Mouse (Mus musculus) liver, embryonic 13.5 days (tissue): ENCODE results near the gene Olfr198. TPM values are rescaled to one million over a fixed set of nuclear protein-coding genes. Genes with fewer than 3 reads are reported as not detected.
"Not testable (repeated sequence)": the region's sequence is repeated elsewhere in the genome, so short reads cannot be mapped to it uniquely, and the experiment has no call there.

Experiments
- ATAC-seq: fragments of 200-750 bp; cut with Nextera tagmentation; 2 replicates; pipeline ENCODE4 v1.8.0; 2017; ENCODE audit warnings: low read depth, mild to moderate bottlenecking, moderate number of reproducible peaks, moderate library complexity
- DNase-seq: peaks from one replicate; pipeline ENCODE4 v3.0.0; 2022
- H3K27ac ChIP-seq: fragments of 300-500 bp; sonication (generic); 2 replicates; pipeline ENCODE4 v1.5.1; 2015; ENCODE audit warnings: moderate library complexity, mild to moderate bottlenecking, inconsistent platforms
- H3K27me3 ChIP-seq: fragments of 300-500 bp; sonication (generic); 2 replicates; pipeline ENCODE4 v1.6.1; 2015; ENCODE audit warnings: mild to moderate bottlenecking, inconsistent platforms
- H3K36me3 ChIP-seq: fragments of 300-500 bp; sonication (generic); 2 replicates; pipeline ENCODE4 v1.6.1; 2015; ENCODE audit warnings: mild to moderate bottlenecking, inconsistent platforms
- H3K4me1 ChIP-seq: fragments of 300-500 bp; sonication (generic); replicated peaks from 2 replicates; pipeline ENCODE4 v1.6.1; 2015; ENCODE audit warnings: inconsistent platforms
- H3K4me2 ChIP-seq: fragments of 300-500 bp; sonication (generic); 2 replicates; pipeline ENCODE4 v1.6.1; 2015; ENCODE audit warnings: inconsistent platforms, mild to moderate bottlenecking, moderate library complexity
- H3K4me3 ChIP-seq: fragments of 300-500 bp; sonication (generic); replicated peaks from 2 replicates; pipeline ENCODE4 v1.5.1; 2015; ENCODE audit warnings: mild to moderate bottlenecking, inconsistent platforms
- H3K9ac ChIP-seq: fragments of 300-500 bp; sonication (generic); 2 replicates; pipeline ENCODE4 v1.6.1; 2015; ENCODE audit warnings: mild to moderate bottlenecking, inconsistent platforms
- H3K9me3 ChIP-seq: fragments of 300-500 bp; sonication (generic); replicated peaks from 2 replicates; pipeline ENCODE4 v1.6.1; 2016; ENCODE audit warnings: inconsistent platforms
- WGBS: fragments of 180-500 bp; shearing (Covaris S2); methylation state at CpG from one replicate; pipeline ENCODE4 v1.1.7; 2015; ENCODE audit not compliant: insufficient replicate concordance; 5-methylcytosine and 5-hydroxymethylcytosine counted together
- polyA plus RNA-seq: library from polyadenylated mRNA; unstranded; fragments of >200 nt; fragmentation: Nextera tagmentation; extraction: Ambion mirVana; gene quantifications from 2 replicates; pipeline ENCODE4 v1.2.1, GENCODE M21; 2015

Gene Olfr198
- polyA plus RNA-seq = not detected in 2 replicates

GRCm38 (mm10) chr16:59203433-59203832 is at the start of gene Olfr198:
TSS of gene Olfr198 (minus strand) at chr16:59203533.
- H3K4me1 ChIP-seq, DNase-seq, H3K4me2 ChIP-seq, H3K9me3 ChIP-seq, ATAC-seq, H3K27ac ChIP-seq, H3K36me3 ChIP-seq, H3K4me3 ChIP-seq, H3K27me3 ChIP-seq, H3K9ac ChIP-seq: not testable (repeated sequence)
- WGBS = 38% methylated on average over 1 of the region's 1 CpGs

DNA sequence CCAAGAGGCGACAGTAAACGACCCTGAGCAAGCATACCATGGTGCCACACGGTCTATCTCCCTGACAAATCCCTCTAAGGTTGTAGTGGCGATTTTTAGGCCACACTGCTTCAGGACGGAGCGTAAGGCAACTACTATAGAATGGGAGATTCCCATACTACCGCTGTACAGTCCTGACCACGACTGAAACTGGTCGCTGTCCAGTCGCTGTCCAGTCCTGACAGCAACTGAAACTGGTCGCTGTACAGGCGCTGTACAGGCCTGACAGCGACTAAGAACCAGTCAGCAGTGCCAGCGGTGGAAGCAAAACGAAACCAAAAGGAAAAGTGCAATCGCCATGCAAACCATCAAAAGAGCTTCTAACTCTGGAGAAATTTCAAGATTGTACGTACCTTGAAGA is 46.4 kb upstream of the Olfr198 start:
- no peaks in the 10 kb centered on the region for H3K4me1 ChIP-seq
- H3K4me2 ChIP-seq = no peak overlapping the region
- H3K27me3 ChIP-seq = no peaks in the 10 kb centered on the region
- H3K27ac ChIP-seq = no peak overlapping the region
- no peaks in the 10 kb centered on the region for H3K9me3 ChIP-seq
- no peak overlapping the region for H3K4me3 ChIP-seq
- no peaks in the 10 kb centered on the region for H3K36me3 ChIP-seq
- no peak for ATAC-seq
- 69% methylated on average over 17 of the region's 17 CpGs for WGBS
- no peak overlapping the region for H3K9ac ChIP-seq
- DNase-seq = no peak

GRCm38 (mm10) chr16:59219667-59220066 is 16.3 kb upstream of the Olfr198 start, which contains the start of gene Olfr199:
TSS of gene Olfr199 (minus strand) at chr16:59219767.
- not testable (repeated sequence) for H3K9me3 ChIP-seq, H3K4me1 ChIP-seq, H3K9ac ChIP-seq, ATAC-seq, H3K36me3 ChIP-seq, DNase-seq, H3K4me2 ChIP-seq, H3K27ac ChIP-seq, H3K4me3 ChIP-seq, H3K27me3 ChIP-seq
- WGBS = 32% methylated on average over 1 of the region's 1 CpGs

GRCm38 (mm10) chr16:59217861-59218260 is 14.5 kb upstream of the Olfr198 start:
- H3K4me3 ChIP-seq, H3K9ac ChIP-seq, H3K36me3 ChIP-seq, H3K4me2 ChIP-seq, H3K27ac ChIP-seq, H3K27me3 ChIP-seq, ATAC-seq, H3K9me3 ChIP-seq, H3K4me1 ChIP-seq, DNase-seq: not testable (repeated sequence)
- 51% methylated on average over 3 of the region's 3 CpGs for WGBS

GRCm38 (mm10) chr16:59170354-59170753 is 33.0 kb downstream of the Olfr198 start, which contains the start of gene Olfr196:
TSS of gene Olfr196 (minus strand) at chr16:59170454.
- Histone ChIP-seq H3K9ac (no peak within 1 kb of the TSS), H3K27me3 (no peaks in the 10 kb centered on the region), H3K27ac (no peak within 1 kb of the TSS), H3K4me1 (no peaks in the 10 kb centered on the region), H3K4me2 (no peak within 1 kb of the TSS), H3K36me3 (no peaks in the 10 kb centered on the region), H3K9me3 (no peaks in the 10 kb centered on the region), H3K4me3 (no peak within 1 kb of the TSS)
- DNase-seq = no peak
- ATAC-seq = no peak
- WGBS = 43% methylated on average over 3 of the region's 3 CpGs

GRCm38 (mm10) chr16:59151996-59152395 is 51.3 kb downstream of the Olfr198 start:
- ATAC-seq = no peak
- H3K4me1 ChIP-seq = no peaks in the 10 kb centered on the region
- no peaks in the 10 kb centered on the region for H3K36me3 ChIP-seq
- 52% methylated on average over 2 of the region's 2 CpGs for WGBS
- no peak overlapping the region for H3K4me2 ChIP-seq
- no peak overlapping the region for H3K27ac ChIP-seq
- DNase-seq = no peak
- H3K4me3 ChIP-seq = no peak overlapping the region
- H3K9ac ChIP-seq = no peak overlapping the region
- H3K27me3 ChIP-seq = no peaks in the 10 kb centered on the region
- H3K9me3 ChIP-seq = no peaks in the 10 kb centered on the region

Other genes with a start within 250 kb of the Olfr198 start
- not detected in 2 replicates for gene Olfr183, start 208.2 kb downstream of the Olfr198 start, polyA plus RNA-seq
- not detected in 2 replicates for gene Olfr186, start 173.2 kb downstream of the Olfr198 start, polyA plus RNA-seq
- not detected in 2 replicates for gene Olfr187, start 163.8 kb downstream of the Olfr198 start, polyA plus RNA-seq
- not detected in 2 replicates for gene Olfr190, start 125.5 kb downstream of the Olfr198 start, polyA plus RNA-seq
- not detected in 2 replicates for gene Olfr191, start 113.7 kb downstream of the Olfr198 start, polyA plus RNA-seq
- gene Olfr193, start 91.7 kb downstream of the Olfr198 start, polyA plus RNA-seq = not detected in 2 replicates
- gene Olfr194, start 82.5 kb downstream of the Olfr198 start, polyA plus RNA-seq = not detected in 2 replicates
- not detected in 2 replicates for gene Olfr195, start 56.5 kb downstream of the Olfr198 start, polyA plus RNA-seq
- gene Olfr196, start 33.1 kb downstream of the Olfr198 start, polyA plus RNA-seq = not detected in 2 replicates
- not detected in 2 replicates for gene Olfr199, start 16.2 kb upstream of the Olfr198 start, polyA plus RNA-seq
- 0.15 and 0.31 TPM in 2 replicates for gene Olfr201, start 69.1 kb upstream of the Olfr198 start, polyA plus RNA-seq
- gene Olfr202, start 83.3 kb upstream of the Olfr198 start, polyA plus RNA-seq = not detected in 2 replicates
- not detected in 2 replicates for gene Olfr203, start 95.3 kb upstream of the Olfr198 start, polyA plus RNA-seq
- gene Olfr204, start 114.7 kb upstream of the Olfr198 start, polyA plus RNA-seq = not detected in 2 replicates
- gene Olfr205, start 127.6 kb upstream of the Olfr198 start, polyA plus RNA-seq = not detected in 2 replicates
- not detected in 2 replicates for gene Olfr206, start 145.7 kb upstream of the Olfr198 start, polyA plus RNA-seq
- not detected in 2 replicates for gene Olfr209, start 160.5 kb upstream of the Olfr198 start, polyA plus RNA-seq
- not detected in 2 replicates for gene Gabrr3, start 203.8 kb upstream of the Olfr198 start, polyA plus RNA-seq